Mouse (Mus musculus): ENCODE measurements at regions not wholly inside any gene's neighbourhood (a gene's known extent, or its start where the extent isn't known, plus 50 kb on each side); places are given as distances from the start of the nearest gene placed in this dataset.

DNA sequence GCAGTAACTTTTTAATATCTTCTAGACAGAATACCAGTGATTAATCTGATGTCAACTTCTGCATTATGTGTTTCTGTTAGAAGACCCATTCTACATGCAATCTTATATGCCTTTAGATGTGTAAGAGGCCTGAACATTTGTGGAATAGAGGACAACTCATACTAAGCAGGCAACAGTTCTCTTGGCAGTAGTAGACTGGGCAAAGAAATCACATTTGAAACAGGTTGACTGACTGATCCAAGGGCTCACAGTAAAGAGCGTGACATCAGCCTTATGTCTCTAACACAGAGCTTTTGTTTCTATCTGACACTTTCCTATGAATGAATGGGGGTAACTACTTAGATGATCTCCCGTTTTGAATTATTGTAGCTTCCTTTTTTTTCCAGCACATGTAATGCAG, 124.8 kb upstream of the Tom1l1 start:
- no peaks in the 10 kb centered on the region for H3K4me1 ChIP-seq (ENCODE audit: control insufficient read depth, insufficient read depth, low read length)
- no peak for ATAC-seq (ENCODE audit: low FRiP score)
- H3K9me3 ChIP-seq (ENCODE audit: control insufficient read depth, low read length): no peaks in the 10 kb centered on the region
- H3K27ac ChIP-seq (ENCODE audit: low read depth, low read length): no peak overlapping the region
- WGBS: 85% methylated on average over 2 of the region's 2 CpGs
- no peaks in the 10 kb centered on the region for H3K36me3 ChIP-seq (ENCODE audit: control insufficient read depth, insufficient read depth, low read length)
- no peak for DNase-seq (ENCODE audit: low spot score, missing footprints)
- no peak overlapping the region for H3K9ac ChIP-seq (ENCODE audit: low read length)
- H3K4me3 ChIP-seq (ENCODE audit: low read depth, low read length): no peak overlapping the region
- H3K4me2 ChIP-seq: no peak overlapping the region
- no peaks in the 10 kb centered on the region for H3K27me3 ChIP-seq (ENCODE audit: control insufficient read depth, insufficient read depth, low read length)

DNA sequence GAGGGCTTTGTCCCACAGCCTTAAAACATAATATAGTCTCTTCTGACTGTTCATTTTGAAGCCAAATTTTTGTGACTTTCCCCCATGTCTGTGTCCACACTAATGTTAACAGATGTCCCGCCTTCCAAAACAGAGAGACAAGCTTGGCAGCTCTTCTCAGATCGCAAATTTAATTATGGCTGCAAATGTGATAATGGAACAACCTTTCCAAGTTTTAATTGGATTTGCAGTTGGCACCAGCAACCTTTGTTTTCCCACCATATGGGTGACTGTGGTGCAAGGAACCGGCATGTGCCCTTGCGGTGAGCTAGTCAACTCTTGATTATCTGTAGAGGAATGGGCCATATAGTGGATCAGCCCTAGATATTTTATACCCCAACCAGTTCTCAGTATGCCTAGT, 124.4 kb upstream of the Tom1l1 start:
- Histone ChIP-seq H3K4me1 (ENCODE audit: control insufficient read depth, insufficient read depth, low read length) (no peaks in the 10 kb centered on the region), H3K9ac (ENCODE audit: low read length) (no peak overlapping the region), H3K4me3 (ENCODE audit: low read depth, low read length) (no peak overlapping the region), H3K36me3 (ENCODE audit: control insufficient read depth, insufficient read depth, low read length) (no peaks in the 10 kb centered on the region), H3K27ac (ENCODE audit: low read depth, low read length) (no peak overlapping the region), H3K27me3 (ENCODE audit: control insufficient read depth, insufficient read depth, low read length) (no peaks in the 10 kb centered on the region), H3K4me2 (no peak overlapping the region), H3K9me3 (ENCODE audit: control insufficient read depth, low read length) (no peaks in the 10 kb centered on the region)
- no peak for DNase-seq (ENCODE audit: low spot score, missing footprints)
- 88% methylated on average over 4 of the region's 4 CpGs for WGBS
- ATAC-seq (ENCODE audit: low FRiP score): no peak

DNA sequence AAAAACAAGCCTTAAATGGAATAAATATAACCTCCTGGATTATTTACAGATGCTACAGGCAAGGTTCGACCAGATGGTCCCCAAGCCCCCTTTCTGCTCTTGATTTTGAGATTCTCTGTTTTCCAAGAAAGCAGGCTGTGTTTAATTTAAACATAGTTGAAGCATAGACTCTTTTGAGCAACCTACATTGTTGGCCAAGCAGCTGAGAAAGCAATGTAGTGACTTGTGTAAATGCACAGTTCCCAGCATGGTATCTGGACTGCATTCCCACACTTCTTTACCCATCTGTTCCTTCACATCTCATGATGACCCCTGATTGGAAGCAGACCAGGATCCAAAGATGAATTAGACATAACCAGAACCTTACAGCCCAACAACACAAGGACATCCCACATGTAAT, 120.3 kb upstream of the Tom1l1 start:
- WGBS: 73% methylated on average over 1 of the region's 1 CpGs
- H3K36me3 ChIP-seq (ENCODE audit: control insufficient read depth, insufficient read depth, low read length): no peaks in the 10 kb centered on the region
- H3K4me2 ChIP-seq: no peak overlapping the region
- ATAC-seq (ENCODE audit: low FRiP score) (no peak), DNase-seq (ENCODE audit: low spot score, missing footprints) (no peak)
- H3K27ac ChIP-seq (ENCODE audit: low read depth, low read length): no peak overlapping the region
- H3K9ac ChIP-seq (ENCODE audit: low read length): no peak overlapping the region
- no peaks in the 10 kb centered on the region for H3K27me3 ChIP-seq (ENCODE audit: control insufficient read depth, insufficient read depth, low read length)
- no peaks in the 10 kb centered on the region for H3K9me3 ChIP-seq (ENCODE audit: control insufficient read depth, low read length)
- H3K4me1 ChIP-seq (ENCODE audit: control insufficient read depth, insufficient read depth, low read length): no peaks in the 10 kb centered on the region
- no peak overlapping the region for H3K4me3 ChIP-seq (ENCODE audit: low read depth, low read length)

DNA sequence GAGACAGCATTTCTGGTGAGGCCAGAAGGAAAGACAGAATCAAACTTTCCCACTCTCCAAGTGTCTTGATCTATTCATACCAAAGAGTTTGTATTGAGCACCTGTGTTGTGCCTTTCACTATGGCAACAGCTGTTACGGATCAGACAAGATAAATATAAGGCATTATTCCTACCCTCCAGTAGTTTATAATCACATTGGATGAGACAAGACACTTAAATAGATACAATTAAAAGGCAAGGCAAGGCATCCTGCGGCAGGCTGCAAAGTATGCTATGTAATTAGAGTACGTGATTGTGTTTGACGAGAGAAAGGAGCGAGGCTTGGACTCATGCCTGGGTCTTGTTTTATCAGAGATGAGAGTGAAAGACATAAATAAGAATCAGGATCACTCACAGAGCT, 119.2 kb upstream of the Tom1l1 start:
- no peak overlapping the region for H3K27ac ChIP-seq (ENCODE audit: low read depth, low read length)
- no peak overlapping the region for H3K4me3 ChIP-seq (ENCODE audit: low read depth, low read length)
- DNase-seq (ENCODE audit: low spot score, missing footprints) (no peak), ATAC-seq (ENCODE audit: low FRiP score) (no peak)
- no peak overlapping the region for H3K9ac ChIP-seq (ENCODE audit: low read length)
- no peaks in the 10 kb centered on the region for H3K36me3 ChIP-seq (ENCODE audit: control insufficient read depth, insufficient read depth, low read length)
- H3K9me3 ChIP-seq (ENCODE audit: control insufficient read depth, low read length): no peaks in the 10 kb centered on the region
- no peaks in the 10 kb centered on the region for H3K4me1 ChIP-seq (ENCODE audit: control insufficient read depth, insufficient read depth, low read length)
- no peak overlapping the region for H3K4me2 ChIP-seq
- no peaks in the 10 kb centered on the region for H3K27me3 ChIP-seq (ENCODE audit: control insufficient read depth, insufficient read depth, low read length)
- WGBS: 92% methylated on average over 5 of the region's 5 CpGs

DNA sequence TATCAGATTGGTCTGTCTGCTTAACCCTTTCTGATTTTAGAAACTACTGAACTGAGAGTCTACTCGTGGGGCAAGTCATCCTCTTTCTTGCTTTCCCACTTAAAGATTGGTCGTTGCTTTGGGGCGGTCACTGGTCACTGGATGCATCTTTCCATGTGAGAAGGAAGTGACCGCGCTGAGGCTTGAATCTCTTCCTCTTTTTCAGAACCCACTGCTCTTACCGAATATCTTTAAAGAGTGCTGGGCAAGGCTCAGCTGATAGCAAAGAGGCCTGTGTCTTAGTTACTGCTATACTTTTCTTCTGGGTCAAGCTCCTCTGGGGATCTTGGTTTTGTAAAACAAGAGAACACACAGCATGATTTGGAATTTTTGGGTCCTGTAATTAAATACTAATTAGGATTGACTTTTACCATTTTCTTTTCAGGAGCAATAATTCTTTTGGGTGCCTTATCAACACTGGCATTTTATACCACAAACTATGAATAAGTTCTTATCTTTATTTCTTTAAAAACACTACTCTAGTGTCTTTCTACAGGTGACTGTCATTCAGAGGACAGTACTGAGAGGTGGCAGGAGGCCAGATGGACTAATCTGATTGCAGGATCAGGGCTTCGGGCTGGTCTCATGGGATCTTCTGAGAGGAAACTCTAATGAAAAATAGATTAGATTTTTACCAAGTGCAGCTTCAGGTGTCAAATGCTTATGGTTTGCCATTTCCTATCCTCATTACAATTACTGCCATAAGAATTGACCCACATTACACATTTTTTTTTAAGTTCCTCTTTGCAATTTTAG, 114.6 kb upstream of the Tom1l1 start:
- H3K4me1 ChIP-seq (ENCODE audit: control insufficient read depth, insufficient read depth, low read length): no peaks in the 10 kb centered on the region
- ATAC-seq (ENCODE audit: low FRiP score) (no peak), DNase-seq (ENCODE audit: low spot score, missing footprints) (no peak)
- no peaks in the 10 kb centered on the region for H3K9me3 ChIP-seq (ENCODE audit: control insufficient read depth, low read length)
- H3K36me3 ChIP-seq (ENCODE audit: control insufficient read depth, insufficient read depth, low read length): no peaks in the 10 kb centered on the region
- WGBS: 89% methylated on average over 7 of the region's 7 CpGs
- H3K27ac ChIP-seq (ENCODE audit: low read depth, low read length): no peak overlapping the region
- no peak overlapping the region for H3K4me3 ChIP-seq (ENCODE audit: low read depth, low read length)
- H3K9ac ChIP-seq (ENCODE audit: low read length): no peak overlapping the region
- no peak overlapping the region for H3K4me2 ChIP-seq
- no peaks in the 10 kb centered on the region for H3K27me3 ChIP-seq (ENCODE audit: control insufficient read depth, insufficient read depth, low read length)

DNA sequence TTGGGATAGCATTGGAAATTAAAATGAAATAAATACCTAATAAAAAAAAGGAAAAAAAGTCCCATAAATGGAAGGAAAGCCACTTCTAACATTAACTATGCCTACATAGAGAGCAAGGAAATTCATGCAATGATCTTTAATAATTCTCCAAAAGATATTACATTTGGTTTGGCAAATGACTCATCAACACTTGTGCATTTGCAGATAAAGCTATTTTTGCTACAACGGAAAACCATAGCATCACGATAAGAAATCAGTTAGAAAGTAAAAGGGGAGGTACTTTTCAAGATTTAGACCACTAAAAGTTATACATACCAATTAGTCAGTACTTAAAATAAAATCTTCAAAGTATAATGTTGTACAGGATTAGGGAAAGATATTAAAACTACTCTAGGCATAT, 109.4 kb upstream of the Tom1l1 start:
- H3K9ac ChIP-seq (ENCODE audit: low read length): no peak overlapping the region
- H3K27me3 ChIP-seq (ENCODE audit: control insufficient read depth, insufficient read depth, low read length): no peaks in the 10 kb centered on the region
- no peak for ATAC-seq (ENCODE audit: low FRiP score)
- H3K4me3 ChIP-seq (ENCODE audit: low read depth, low read length): no peak overlapping the region
- no peaks in the 10 kb centered on the region for H3K36me3 ChIP-seq (ENCODE audit: control insufficient read depth, insufficient read depth, low read length)
- no peaks in the 10 kb centered on the region for H3K4me1 ChIP-seq (ENCODE audit: control insufficient read depth, insufficient read depth, low read length)
- no peak overlapping the region for H3K4me2 ChIP-seq
- no peaks in the 10 kb centered on the region for H3K9me3 ChIP-seq (ENCODE audit: control insufficient read depth, low read length)
- H3K27ac ChIP-seq (ENCODE audit: low read depth, low read length): no peak overlapping the region
- 99% methylated on average over 2 of the region's 2 CpGs for WGBS
- DNase-seq (ENCODE audit: low spot score, missing footprints): no peak

DNA sequence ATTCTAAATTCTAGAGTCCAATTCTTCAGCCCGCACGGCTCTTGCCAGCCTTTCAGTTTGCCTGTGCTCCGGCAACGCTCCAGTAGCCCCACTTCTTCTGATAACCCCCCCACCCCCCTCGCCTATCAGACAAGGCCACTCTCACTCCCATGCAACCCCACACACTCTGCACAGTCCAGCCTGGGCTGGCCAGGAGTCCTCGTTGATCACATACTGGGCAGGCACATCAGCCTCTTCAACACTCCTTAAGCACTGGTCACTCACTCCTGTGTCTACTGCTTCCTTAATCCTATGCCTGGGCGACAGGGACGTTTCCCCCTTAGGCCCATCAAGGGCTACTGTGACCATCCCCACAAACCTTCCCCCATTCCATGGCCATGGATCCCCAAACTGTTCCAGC, 95.4 kb upstream of the Tom1l1 start:
- Histone ChIP-seq H3K4me3 (ENCODE audit: low read depth, low read length) (no peak overlapping the region), H3K9me3 (ENCODE audit: control insufficient read depth, low read length) (no peaks in the 10 kb centered on the region), H3K27me3 (ENCODE audit: control insufficient read depth, insufficient read depth, low read length) (no peaks in the 10 kb centered on the region), H3K36me3 (ENCODE audit: control insufficient read depth, insufficient read depth, low read length) (no peaks in the 10 kb centered on the region), H3K27ac (ENCODE audit: low read depth, low read length) (no peak overlapping the region), H3K9ac (ENCODE audit: low read length) (no peak overlapping the region), H3K4me2 (no peak overlapping the region), H3K4me1 (ENCODE audit: control insufficient read depth, insufficient read depth, low read length) (no peaks in the 10 kb centered on the region)
- 84% methylated on average over 8 of the region's 8 CpGs for WGBS
- DNase-seq (ENCODE audit: low spot score, missing footprints): no peak
- ATAC-seq (ENCODE audit: low FRiP score): no peak

DNA sequence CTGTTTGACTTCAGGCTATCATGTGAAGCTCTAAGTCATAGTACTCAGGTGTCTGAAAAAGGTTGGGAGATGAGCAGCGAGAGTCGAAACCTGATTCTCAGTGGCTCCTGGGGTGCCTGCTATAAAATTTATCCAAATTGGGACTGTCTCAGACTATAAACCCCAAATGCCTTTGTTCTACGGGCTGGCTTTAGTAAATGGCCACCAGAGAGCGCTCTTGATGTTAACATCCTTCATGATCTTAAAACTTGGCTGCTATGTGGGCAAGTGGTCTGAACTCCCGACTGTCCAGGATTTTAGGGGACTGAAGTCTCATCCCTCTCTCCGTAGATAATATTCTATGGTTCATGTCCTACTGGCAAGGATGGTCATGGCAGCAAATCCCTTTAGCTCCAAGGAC, 94.8 kb upstream of the Tom1l1 start:
- DNase-seq (ENCODE audit: low spot score, missing footprints): peak; percentile 92
- 49% methylated on average over 6 of the region's 6 CpGs for WGBS
- Histone ChIP-seq H3K4me3 (ENCODE audit: low read depth, low read length) (no peak overlapping the region), H3K27ac (ENCODE audit: low read depth, low read length) (no peak overlapping the region), H3K36me3 (ENCODE audit: control insufficient read depth, insufficient read depth, low read length) (no peaks in the 10 kb centered on the region), H3K4me2 (no peak overlapping the region), H3K27me3 (ENCODE audit: control insufficient read depth, insufficient read depth, low read length) (no peaks in the 10 kb centered on the region), H3K9me3 (ENCODE audit: control insufficient read depth, low read length) (no peaks in the 10 kb centered on the region), H3K4me1 (ENCODE audit: control insufficient read depth, insufficient read depth, low read length) (no peaks in the 10 kb centered on the region), H3K9ac (ENCODE audit: low read length) (no peak overlapping the region)
- ATAC-seq (ENCODE audit: low FRiP score): peak; percentile 76

DNA sequence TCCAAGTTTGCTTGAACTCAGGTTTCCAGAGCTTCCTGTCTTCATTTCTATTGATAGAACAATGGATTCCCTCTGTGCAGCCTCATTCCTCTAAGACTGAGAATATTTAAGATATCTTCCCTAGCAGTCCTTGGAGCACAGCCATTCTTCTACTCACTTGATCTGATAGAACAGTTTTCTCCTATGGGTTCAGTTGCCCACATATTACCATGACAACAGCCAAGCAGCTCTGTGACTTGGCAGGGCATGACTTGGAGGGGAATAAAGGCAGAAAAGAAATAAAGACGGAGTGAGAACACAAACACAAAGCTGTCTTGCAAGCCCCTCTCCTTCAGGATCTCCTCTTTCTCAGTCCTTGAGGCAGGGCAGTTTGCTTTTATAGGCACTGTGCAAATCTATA, 87.6 kb upstream of the Tom1l1 start:
- DNase-seq (ENCODE audit: low spot score, missing footprints) (no peak), ATAC-seq (ENCODE audit: low FRiP score) (no peak)
- no peak overlapping the region for H3K4me2 ChIP-seq
- no peaks in the 10 kb centered on the region for H3K36me3 ChIP-seq (ENCODE audit: control insufficient read depth, insufficient read depth, low read length)
- H3K4me3 ChIP-seq (ENCODE audit: low read depth, low read length): no peak overlapping the region
- H3K27ac ChIP-seq (ENCODE audit: low read depth, low read length): no peak overlapping the region
- no peak overlapping the region for H3K9ac ChIP-seq (ENCODE audit: low read length)
- no peaks in the 10 kb centered on the region for H3K27me3 ChIP-seq (ENCODE audit: control insufficient read depth, insufficient read depth, low read length)
- no peaks in the 10 kb centered on the region for H3K9me3 ChIP-seq (ENCODE audit: control insufficient read depth, low read length)
- no peaks in the 10 kb centered on the region for H3K4me1 ChIP-seq (ENCODE audit: control insufficient read depth, insufficient read depth, low read length)
- WGBS: 29% methylated on average over 1 of the region's 1 CpGs

All from midbrain, embryonic 11.5 days (tissue).